Mouse (Mus musculus): ENCODE data around the gene Paqr8.

Gene Paqr8

DNA sequence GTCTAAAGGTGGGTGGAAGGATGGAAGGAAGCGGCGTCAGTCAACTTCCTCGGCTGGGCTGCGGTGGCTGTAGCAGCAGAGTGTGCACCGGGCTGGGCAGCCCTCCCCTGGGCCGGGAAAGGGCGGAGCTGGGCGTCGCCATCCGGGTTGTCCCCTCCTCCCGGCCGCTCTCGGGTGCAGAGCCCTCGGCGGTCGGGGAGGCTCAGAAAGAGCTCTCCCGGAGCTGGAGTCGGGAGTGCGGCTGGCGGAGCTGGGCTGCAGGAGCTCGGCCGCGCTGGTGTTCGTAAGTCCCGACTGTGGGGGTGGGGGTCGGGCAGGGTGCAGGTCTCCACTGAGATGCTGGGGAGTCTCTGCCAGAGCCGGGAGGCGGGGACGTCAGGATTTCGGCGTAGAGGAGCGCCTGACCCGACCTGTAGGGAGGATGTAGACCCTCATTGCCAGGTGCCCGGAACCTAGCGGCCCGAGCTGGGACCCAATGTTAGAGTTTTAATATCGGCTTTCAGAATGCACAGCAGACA, at the start of gene Paqr8:
Gene Paqr8, plus strand, starts transcription at position 203 of the 518 bp plus-strand sequence.
- DNase-seq = peak; percentile 77

DNA sequence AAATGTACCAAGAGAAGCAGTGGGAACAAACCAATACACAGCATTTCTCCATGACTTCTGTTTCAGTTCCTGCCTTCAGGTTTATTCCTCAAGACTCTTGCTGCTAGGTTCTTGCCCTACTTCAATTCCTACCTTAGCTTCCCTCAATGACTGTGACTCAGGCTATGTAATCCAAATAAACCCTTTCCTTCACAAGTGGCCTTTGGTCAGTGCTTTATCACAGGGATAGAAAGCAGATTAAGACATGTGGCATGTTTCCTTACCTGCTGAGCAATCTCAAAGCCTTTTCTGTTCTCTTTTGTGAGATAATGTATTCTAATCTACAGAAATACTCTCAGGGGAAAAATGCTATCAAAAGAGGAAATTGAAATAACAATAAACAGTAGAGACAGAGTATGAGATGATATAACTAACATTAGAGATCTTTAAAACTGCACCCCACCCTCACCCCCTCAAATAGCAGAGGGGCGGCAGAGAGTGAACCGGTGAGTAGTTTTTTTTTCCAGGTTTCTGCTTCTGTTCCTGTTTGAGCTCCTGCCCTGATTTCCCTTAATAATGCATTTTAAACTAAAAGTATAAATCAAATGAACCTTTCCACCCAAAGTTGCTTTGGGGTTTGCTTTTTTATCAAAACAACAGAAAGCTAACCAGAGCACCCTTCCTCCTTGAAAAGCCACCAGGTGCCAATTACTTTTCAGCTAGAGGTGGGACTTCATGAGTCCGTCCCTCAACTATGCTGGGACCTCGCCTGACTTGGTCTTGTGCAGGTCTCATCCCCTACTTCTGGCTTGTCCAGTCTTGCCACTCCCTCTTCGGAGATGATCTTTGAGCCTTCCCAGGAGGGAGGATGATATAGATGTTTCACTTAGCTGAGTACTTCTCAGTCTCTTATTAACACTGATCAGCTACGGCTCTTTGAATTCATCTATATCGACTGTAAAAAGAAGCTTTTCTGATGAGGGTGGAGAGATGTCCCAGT, 33.2 kb upstream of the Paqr8 start:
- no peak for DNase-seq

DNA sequence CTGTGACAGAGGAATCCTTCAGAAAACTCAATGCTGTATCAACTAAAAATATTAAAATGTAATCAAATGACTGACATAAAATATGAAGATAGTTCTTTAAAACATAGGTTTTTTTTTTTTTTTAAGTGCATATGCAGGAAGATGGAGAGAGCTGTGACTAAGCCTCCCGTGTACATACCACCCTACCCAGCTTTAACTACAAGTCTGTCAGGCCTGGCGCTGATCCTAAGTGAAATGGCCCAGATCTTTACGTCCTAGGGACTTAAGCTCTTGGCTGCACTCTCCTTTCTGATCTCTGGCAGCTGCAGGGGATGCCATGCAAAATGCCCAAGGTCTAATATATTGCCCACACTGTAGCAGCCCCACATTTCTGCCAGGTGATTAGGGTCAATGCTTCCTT, 29.6 kb upstream of the Paqr8 start:
- DNase-seq = no peak

DNA sequence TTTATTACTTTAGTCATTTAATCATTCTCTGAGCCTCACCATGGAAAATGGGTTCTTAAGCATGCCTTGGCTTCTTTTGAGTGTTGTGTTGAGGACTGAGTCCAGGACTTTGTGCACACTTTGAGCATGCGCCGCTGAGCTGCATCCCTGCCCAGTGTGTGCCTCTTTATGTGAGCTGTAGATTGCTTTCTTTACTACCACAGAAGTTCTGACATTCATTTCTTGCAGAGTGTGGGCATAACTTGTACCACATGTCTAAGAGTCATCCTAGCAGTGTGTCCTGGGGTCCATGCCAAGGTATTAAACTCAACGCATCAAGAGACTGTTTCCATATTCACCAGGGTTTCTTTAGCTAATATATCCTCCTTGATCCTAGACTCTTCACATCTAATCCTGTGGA, 28.5 kb upstream of the Paqr8 start:
- DNase-seq = no peak

DNA sequence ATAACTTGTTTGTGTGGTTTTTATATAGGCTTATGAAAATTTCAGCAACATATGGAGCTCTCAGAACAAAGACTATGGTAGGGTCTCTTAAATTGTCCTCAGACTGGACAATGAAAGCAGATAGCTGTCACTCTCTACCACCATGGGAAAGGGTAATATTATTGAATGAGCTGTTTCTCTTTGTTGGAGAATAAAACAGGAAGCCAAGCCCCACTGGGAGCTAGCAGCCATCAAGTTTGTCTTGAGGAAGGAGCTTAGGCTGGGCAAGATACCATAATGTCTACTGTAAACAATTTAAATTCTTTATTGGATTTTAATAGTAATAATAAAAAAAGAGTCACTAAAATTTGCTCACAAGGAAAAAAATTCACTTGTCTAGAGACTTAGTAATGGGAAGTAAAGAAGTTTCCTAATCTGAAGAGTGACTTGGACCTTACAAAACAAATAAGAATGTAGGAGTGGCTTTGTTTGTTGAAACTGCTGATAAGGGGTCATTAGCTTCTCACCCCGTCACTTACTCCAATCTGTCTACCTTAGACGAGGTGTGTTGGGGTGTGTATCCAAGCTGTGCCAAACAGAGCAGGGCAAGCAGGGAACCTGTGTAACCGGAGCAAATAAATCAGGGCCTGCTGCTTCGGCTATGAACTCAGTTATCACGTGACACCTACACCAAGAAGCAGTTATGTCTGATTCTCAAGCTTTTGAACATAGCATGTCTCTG, 26.8 kb upstream of the Paqr8 start:
- no peak for DNase-seq

DNA sequence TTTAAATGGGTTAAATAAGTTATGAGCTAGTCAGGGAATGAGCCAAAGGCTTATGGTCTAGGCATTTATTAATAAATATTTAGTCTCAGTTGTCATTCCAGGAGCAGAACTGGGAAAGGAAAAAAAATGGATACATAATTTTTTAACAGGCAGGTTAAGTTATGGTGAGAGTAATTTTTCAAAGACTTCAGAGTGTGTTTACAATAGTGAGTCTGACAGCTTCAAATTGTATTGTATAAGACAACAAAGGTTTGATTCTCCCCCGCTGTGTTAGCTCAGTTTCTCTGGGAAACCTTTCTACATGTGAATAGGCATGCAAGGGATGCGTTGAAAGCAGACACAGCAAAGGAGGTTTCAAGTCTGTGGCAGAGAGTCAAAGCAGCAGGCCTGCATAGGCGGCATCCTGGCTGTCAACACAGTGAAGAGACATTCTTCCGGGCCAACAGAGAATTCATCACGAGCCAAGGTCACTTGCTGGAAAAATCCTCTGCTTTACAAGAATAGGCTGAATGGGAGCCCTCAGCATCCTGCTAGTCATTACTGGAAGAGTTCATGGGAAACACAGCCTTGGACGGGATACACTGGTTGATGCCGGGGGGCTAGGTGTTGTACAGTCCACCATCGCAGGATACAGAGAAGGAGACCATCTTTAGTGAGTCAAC, 23.0 kb upstream of the Paqr8 start:
- no peak for DNase-seq

DNA sequence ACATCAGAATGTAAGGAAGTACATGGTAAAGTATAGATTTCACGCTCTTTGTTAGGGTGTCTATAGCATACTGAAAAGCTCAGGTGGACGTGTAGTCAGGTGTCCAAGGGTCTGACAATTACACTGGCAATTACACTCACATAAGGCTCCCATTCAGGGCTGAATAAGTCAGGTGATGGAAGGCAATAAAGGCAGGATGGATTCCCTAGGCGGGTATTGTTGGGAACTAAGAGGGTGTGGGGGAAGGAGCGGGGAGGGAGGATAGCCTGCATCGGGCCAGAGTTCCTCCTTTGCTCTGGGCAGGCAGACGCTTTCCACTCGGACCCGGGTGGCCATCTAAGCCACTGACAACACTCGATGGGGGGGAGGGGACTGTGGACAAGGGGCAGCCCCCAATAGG, 22.4 kb upstream of the Paqr8 start:
- DNase-seq = no peak

DNA sequence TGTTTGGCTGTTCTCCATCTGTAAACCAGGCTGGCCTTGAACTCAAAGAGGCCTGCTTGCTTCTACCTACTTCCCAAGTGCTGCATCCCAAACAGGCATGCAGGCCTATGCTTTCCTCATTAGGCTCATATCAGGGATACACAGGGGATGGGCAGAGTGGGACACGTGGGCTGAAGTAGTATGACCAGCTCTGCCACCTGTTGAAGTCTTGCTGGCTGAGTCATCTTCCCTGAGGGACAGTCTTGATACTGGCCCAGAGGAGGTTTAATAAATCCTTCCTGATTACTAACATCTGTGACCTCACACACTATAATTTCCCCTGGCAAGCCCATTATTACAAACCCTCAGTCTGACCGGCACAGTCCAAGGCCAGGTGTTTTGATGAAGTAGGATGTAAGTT, 19.5 kb upstream of the Paqr8 start:
- no peak for DNase-seq

DNA sequence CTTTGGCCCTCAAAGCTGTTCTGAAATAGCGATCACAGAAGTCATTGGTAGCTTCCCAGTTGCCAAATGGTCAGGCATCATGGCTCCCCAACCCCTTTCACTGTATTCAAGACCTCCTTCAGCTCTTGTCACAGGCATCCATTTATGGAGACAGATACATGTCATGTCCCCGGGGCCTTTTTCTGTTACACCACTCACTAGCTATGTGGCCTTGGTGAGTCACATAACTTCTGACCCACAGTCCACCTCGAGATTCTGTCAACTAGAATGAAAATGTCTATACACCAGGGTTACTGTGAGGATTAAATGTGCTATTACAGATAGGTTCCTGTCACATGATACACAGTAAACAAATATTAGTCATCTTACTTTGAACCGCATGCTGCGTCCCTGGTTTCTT, 17.9 kb upstream of the Paqr8 start:
- DNase-seq = no peak

DNA sequence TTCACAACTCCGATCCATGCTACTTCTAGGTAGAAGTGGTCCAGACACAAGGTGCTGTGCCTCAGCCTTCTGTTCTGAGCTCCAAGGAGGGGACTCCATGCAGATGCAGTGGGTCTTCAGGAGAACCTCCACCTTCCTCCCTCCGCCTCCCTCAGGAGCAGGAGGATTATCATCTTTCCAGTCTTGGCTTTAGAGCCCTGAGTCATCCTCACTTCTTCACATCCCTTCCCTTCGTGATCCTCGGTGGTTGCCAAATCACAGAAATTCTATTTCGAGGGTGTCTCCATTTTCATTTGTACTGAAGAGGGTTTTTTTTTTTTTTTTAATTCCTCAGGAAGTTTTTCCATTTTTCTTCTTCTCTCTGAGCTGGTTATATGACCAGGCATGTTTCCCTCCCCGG, 16.3 kb upstream of the Paqr8 start:
- no peak for DNase-seq

DNA sequence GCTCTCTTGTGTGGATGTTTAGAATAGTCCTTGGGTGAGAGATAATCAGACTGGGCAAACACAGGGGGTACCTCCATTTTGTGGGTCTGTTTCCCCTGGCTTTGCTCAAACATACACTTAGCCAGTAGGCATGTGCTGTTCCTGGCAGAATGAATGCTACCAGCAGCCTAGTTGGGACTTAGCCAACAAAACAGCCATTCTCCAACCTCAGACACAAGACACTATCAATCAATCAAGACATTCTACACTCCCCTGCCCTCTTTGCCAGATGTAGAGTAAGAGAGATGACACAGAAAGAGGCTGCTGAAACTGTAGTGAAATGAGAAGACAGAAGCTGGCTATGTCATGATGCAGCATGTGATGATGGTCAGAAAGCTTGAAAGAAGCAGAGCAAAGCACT, 13.1 kb upstream of the Paqr8 start:
- no peak for DNase-seq

DNA sequence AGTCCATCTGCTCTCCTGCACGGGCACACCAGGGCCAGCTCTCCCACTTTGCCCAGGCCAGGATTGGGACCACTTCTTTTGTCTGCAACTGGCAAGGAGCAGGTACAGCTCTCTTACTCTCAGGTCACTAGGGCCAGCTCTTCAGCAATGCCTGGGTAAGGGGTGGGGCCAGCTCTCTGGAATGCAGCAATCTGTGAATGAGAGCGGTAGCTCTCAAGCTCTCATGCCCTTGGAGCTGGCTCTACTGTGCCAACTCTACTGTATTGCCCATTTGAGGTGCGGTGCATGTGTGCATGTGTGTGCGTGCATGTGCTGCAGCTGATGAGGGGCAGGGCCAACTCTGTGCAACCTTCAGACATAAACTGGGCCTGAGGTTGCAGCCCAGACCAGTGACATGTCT, 11.0 kb upstream of the Paqr8 start:
- DNase-seq = no peak

DNA sequence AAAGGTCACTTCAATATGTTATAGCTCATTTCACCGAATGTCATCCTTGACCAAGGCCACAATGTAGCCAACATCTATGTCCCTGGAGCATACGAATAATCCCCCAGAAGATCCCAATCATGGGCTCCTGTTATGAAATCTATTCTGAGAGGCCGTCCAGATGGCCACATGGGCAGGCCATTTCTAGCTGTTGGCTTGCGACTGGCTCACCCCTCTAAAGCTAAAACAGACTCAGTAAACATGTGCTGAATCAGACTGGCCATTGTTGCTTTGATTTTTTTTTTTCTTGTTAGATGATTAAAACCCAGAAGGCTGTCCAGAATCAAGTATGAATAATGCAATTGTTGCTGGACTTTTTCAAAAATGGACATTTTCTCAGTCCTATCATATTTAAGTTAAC, 7.3 kb upstream of the Paqr8 start:
- DNase-seq = no peak

DNA sequence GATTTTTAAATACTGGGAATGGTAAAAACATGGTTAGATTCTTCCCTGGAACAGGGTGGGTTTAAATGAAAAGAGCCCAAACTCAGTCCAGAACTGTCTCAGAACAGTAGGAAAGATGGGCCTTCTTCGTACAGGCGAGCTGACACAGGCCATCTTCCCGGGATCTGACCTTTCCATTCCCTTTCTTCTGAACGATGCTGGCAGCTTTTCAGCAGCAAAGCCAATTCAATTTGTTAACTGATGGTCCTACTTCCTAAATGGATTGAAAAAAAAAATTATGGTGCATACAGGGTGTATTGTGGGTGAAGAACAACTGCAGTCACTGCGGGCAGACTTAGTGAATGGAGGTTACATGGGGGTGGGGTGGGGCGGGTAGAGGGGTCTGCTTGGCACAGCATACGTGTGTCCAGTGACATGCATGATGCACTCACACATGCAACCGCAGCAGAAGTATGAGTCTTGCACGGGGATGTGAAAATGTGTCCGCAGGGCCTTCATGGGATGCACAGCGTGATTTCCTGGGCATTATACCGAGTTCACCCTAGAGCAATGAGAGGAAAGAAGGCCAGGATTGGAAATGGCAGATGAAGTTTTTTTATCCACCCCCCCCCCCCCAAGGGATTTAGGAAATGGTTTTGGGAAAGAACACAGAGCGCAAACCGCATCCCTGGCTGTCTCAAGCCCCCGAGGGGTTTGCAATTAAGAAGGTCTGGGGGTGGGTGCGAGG, 566 bp upstream of the Paqr8 start:
- no peak for DNase-seq

DNA sequence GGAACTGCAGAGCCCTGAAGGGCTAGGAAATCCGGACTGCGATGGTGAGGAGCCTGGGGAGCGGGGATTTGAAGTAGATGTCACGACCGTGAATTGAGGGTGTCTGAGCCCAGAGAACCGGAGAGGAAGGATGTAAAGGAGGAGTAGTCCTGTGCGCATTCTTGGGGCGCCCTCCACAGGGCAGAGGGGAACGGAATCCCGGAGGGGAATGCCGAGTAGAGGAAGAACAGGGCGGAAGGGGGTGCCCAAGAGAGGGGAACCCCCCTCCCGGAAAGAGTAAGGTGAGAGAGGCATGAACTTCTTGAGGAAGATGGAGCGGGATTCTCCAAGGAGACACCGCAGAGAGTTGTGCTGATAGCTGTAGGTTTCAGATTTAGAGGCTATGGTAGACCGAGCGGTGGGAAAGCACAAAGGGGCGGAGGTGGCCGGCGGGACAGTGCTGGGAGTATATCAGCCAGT, 564 bp downstream of the Paqr8 start:
- DNase-seq = peak; percentile 74

DNA sequence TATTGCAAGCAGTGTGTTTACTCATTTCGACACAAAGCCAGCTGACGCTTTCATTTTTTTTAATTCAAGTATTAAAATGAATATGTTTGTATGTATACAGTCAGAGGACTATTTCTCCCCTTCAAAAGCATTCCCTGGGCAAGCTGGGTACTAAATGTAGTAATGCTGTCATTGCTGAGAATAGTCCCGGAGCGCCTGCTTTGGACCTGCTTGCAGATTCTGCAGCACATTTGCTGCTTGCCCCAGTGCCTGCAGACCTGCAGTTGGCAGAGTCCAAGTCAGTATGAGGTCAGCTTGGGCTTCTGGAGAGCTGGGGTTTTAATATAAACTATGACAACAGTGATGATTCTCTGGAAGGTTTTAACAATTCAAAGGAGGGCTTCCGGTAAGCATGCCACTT, 2.7 kb downstream of the Paqr8 start:
- DNase-seq = no peak

DNA sequence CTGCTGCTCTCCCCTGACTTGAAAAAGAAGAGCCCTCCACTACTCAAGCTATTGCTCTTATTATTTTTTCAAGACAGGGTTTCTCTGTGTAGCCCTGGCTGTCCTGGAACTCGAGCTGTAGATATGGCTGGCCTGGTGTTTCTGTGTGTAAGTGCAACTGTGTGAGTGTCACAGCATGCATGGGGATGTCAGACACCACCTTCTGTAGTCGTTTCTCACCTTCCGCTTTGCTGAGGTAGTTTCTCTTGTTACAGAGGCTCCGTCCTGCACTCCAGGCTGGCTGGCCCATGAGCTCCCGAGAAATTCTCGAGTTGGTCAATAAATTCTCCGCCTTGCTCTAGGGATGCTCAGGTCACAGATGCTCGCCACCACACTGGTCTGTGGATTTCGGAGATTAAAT, 8.0 kb downstream of the Paqr8 start:
- no peak for DNase-seq

DNA sequence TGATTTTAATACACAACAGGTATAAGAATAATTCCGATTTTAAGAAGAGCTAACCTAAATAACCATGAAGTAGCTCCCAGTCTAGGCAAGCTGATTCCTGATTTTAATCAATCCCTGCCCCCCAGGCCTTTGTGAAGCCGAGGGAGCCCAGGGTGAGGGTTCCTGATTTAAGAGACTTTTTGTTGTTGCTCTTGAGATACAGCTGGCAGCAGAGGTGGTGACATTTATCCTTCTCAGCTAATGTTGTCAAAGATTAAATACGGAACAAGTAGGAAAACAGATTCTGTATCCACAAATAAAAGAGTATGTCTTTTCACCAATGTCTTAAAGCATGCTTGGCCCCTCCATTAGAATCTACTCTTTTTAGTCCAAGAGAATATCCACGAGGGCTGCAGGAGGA, 9.9 kb downstream of the Paqr8 start:
- no peak for DNase-seq

DNA sequence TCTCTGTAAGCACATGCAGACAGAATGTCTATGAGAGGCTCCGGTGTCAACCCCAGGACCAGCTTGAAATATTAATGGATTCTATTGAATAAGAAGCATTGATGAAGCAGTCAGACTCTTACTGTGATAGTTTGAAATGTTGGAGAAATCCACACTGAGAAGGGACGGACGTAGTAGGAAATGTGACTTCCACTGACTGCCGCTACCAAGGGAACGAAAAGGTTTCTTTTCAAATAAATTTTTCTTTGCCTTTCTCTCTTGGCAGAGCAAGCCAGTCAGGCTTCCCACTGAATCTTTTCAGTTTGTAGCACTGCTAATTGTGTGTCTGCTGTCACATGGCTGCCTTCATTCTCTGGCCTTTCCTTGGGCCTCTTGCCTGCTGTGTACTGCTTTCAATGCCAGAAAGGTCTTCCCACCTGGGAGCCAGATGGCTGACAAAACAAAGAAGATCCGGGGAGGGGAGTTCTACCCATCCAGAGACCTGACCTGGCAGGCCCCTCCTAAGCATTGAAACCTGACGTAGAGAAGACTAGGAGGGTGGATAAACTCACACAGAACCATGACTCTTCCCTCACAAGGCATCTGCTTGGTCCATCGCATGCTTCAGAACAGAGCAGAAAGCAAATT, 15.2 kb downstream of the Paqr8 start:
- DNase-seq = no peak

DNA sequence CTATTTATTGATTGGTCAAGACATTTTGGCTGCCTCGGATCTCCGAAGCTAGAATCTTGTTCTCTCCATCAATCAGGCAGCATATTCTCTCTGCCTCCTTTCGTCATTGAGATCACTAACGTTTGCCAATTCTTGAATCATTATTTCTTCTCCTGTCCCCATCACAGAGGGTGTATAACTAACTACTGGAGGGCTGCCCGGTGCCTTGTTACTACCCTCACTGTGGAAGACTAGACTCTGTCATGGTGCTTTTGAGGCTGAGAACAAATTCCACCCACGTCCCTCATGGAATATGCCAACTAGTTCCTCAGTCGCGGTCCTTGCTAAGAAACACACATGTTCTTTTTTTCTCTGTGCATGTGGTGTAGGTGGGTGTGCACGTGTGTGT, 15.7 kb downstream of the Paqr8 start:
- no peak for DNase-seq

DNA sequence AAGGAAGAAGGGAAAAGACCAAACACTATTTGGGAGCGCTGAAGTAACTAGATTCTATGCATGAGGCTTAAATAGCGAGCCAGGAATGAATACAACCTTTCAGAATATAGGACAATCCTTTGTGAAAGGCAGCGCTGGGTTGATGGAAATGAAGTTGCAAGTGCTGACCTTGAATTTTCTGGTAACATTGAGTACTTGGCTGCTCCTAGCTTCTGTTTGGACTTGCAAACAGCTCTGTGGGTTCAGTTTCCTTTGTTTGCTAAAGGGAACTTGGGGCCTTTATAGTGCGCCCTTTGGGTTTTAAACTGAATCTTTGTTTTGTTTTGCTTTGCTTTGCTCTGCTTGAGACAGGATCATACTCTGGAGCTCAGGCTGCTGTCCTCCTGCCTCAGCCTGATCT, 18.1 kb downstream of the Paqr8 start:
- DNase-seq = no peak

DNA sequence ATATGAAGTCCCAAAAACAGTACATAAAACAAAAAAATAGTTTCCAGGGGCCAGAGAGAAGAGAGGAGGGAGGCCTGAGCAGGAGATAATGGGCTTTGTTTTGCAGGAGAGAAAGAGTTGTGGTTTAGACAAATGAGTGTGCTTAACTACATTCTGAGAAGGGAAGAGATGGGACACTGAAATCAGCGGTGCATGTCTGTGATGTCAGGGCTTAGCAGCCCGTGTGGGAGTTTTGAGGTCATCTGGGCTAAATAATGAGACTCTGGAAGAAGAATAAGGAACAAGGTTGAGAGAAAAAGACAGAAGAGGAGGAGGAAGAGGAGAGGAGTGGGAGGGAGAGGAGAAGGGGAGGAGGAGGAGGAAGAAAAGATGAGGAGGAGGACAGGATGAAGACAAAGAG, 21.7 kb downstream of the Paqr8 start:
- no peak for DNase-seq
